Mouse (Mus musculus): ENCODE data around the gene Rps8.

DNA sequence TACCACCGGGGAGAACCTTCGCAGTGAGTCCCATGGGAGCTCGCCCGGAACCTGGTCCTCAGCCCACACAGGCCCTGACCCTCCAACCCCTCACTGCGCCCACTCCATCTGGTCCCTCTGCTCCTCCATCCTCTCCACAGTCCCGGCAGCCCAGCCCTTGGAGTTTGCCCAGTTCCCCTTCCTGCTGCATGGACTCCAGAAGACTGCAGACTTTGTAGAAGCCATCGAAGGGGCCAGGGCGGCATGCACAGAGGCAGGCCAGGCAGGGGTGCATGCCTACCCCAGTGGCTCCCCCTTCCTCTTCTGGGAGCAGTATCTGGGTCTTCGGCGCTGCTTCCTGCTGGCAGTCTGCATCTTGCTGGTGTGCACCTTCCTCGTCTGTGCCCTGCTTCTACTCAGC lies 45.1 kb downstream of the Rps8 start:
- no peak for TF ChIP-seq CTCF (IDR thresholded peaks at IDR 0.05; ENCODE audit: insufficient read depth, low read length)
- no peak for TF ChIP-seq POLR2A (IDR thresholded peaks at IDR 0.05; ENCODE audit: borderline replicate concordance, extremely low read depth, low read depth, low read length)
